Mouse (Mus musculus): ENCODE results near the gene Adrb1.

GRCm38 (mm10) chr19:56774408-56774962 is 52.5 kb downstream of the Adrb1 start:
- TF ChIP-seq CTCF (IDR thresholded peaks at IDR 0.05; ENCODE audit: low read depth, low read length) (no peak), EP300 (IDR thresholded peaks at IDR 0.05; ENCODE audit: insufficient read depth, low read depth, low read length) (no peak)

Data from ES-Bruce4 (cell line).